Mouse (Mus musculus) erythroblast, adult 5-6 weeks (primary cell): Measurements from ENCODE around the gene 4930539E08Rik. TPM values are rescaled to one million over a fixed set of nuclear protein-coding genes. Genes with fewer than 3 reads are reported as not detected.
A peak's percentile ranks its signal among the peaks of the same experiment; 100 is the strongest.

Source experiments
- ATAC-seq: replicated peaks from 2 replicates; pipeline ENCODE4 v1.8.0; 2016; ENCODE audit warnings: moderate number of reproducible peaks, mild to moderate bottlenecking, moderate TSS enrichment, inconsistent platforms; ENCODE audit not compliant: poor library complexity, low FRiP score, severe bottlenecking
- total RNA-seq, 2 experiments: library from RNA; stranded (forward) in 1 of 2; stranded (reverse) in 1 of 2; fragments of 150-400 nt in 1 of 2; fragments of 200-764, 138-1000 nt in 1 of 2; gene quantifications; 2 replicates each; pipeline versions ENCODE4 v1.2.3 to v1.2.4; 2015 to 2017; ENCODE audit warnings: low replicate concordance in 2 of 2

The 4930539E08Rik gene
- total RNA-seq, 2 experiments from 2014 or later: 0.17 TPM; not detected in 1

GRCm38 (mm10) chr17:28899427-28899826 is 15.7 kb downstream of the 4930539E08Rik start:
- no peak for ATAC-seq

- no peak for ATAC-seq
Measured at GRCm38 (mm10) chr17:28898249-28898648, 16.9 kb downstream of the 4930539E08Rik start.

DNA sequence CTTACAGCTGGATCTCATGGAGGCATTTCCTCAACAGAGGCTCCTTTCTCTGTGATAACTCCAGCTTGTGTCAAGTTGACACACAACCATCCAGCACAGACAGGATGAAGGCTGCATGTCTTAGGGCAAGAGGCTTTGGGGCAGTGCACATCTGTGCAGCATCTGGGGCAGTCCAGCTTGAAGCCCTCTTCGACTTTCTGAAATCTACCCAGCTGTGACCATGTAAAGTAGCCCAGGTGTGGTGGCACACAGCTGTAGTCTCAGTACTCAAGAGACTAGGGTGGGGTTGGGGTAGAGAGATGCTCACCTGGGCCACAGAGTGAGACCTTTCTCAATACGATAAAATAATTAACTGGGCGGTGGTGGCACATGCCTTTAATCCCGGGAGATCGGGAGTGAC is 17.3 kb downstream of the 4930539E08Rik start:
- no peak for ATAC-seq

DNA sequence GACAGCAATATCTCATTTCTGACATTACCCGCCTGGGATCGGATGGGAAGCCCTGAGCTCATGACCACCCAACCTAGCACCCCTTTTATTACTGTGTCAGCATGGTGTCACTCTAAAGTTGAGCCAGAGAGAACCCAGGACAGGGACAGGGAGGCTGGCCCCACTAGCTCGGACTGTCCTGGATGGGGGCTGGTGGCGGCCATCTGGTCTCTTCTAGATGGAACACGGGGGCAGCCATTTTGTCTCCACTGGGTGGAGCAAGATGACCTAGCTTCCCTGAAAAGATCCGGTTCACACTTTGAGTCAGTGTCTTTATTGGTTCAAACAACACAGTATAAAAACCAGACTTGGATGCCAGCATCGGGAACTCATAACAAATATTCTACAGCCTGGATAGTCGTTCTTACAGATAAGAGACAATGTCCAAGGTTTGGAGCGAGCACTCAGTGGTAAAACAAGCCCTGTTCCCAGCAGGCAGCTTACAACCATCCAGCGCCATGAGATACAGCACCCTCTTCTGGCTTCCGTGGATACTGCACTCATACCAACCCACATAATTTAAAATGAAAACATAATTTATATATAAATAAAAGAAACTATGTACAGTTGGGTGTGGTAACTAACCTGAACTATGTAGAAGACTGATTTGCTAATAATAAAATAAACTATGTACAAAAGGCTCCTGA is 18.9 kb downstream of the 4930539E08Rik start:
- ATAC-seq: no peak

DNA sequence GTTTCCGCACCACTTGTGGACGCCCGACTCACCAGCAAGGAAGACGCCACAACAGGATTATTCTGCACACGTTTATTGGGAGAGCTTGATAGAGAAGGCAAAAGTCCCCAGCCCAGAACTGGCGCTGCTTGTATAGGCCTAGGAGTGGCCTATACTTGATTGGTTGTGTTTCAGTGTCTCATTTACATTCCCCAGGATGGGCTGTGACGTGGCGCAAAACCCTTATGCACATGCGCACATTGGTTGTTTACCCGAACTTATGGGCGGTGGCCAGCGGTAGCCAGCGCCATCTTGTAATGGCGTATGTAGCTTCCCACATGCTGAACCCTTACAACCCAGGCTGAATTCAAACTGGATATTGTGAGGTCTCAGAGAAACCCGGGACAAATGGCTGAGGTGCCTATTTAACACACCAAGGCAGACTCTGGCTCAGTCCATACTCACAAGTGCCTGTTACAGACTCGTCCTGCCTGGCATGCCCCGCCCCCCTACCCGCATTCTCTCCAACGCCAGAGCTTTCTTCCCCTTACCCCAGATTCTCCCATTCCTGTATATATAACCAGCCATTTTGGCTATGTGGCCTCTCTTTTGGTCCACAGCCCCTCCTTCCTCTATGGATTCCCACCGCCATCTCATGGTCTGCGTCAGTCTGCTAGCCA is 19.8 kb downstream of the 4930539E08Rik start:
- ATAC-seq: no peak

DNA sequence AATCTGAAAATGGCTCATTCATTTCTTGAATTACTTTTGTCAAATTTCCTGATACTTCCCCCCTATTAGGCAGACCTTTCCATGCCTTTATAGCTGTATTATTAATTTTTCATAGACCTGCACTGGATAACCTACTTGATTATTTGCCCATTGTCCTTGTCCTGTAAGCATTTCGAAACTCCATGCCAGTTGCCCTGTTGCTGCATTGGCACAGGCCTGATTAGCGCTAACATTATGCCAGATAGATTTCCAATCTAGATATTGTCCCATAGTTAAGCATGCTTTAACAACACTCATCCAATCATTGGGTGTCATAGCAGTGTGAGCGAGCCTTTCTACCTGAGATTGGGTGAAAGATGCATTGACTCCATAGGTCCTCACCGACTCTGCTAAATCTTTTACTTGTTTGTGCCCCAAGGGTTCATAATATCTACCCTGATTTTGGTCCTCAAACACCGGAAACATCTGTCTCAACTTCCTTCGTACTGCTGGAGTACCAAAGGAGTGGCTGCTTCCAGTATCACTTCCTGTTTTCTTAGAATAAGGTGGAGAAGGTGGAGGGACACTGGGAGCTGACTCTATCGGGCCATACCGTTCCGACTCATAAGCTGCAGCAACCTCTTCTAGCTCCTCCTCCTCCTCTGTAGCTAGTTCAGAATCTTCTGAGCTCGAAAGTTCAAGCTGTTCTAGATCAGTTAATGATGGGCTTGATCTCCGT is 20.9 kb downstream of the 4930539E08Rik start:
- no peak for ATAC-seq

DNA sequence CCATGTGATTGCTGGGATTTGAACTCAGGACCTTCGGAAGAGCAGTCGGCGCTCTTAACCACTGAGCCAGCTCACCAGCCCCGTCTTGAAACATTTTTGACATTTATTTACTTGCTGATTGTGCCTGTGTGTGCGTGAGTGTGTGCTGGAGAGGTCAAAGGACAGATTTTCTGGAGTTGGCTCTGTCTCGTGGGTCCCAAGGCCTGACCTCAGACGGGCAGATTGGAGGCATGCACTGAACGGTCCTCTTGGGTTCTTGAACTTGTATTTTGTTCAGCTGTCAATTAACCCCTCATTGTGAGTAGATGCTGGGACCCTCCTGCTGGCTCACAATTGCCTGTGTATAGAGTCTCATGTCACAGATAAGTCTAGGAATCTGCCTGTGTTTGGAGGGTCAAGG is 28.9 kb downstream of the 4930539E08Rik start:
- ATAC-seq: no peak

DNA sequence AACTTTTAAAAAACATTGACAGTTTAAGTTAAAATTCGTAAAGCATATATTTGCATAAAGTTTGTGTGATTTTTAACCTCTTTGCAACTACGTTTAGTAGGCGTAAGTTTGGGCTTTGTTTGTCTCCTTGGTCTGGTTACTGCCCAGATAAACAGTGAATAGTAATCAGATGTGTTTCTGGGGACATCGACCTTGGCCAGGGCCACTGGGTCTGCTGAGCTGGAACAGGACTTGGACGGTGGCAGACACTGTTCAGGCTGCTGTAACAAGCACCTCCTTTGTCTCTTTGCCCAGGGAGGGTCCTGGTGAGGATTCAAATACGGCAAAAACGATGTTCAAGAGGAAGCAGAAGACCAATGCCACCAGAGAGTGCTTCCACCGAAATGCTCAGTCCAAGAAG is 29.9 kb downstream of the 4930539E08Rik start:
- ATAC-seq: no peak

DNA sequence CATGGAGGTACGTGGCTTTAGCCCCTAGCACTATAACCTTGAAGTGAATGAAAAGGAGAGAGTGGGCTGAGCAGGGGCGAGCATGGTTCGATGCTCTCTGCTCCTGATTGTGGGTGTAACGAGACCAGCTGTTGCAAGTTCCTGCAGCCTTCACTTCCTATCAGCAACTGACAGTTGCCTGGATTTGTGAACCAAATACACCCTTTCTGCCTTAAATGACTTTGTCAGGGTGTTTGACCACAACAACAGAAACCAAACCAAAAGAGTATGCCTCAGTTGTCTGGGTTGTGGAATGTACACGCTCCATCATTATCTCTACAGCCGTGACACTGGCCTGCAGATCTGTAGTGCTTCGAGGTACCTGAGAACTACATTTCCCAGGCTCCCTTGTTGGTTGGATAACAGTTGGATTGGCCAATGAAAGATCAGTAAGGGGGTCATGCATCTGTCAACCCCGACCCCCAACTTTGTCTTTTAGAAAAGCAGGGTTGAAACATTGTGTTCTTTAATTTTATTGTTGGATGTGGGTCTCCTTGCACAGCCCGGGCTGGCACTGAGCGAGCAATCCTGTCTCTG is 31.1 kb downstream of the 4930539E08Rik start:
- ATAC-seq: no peak

- ATAC-seq: no peak
Measured at GRCm38 (mm10) chr17:28882810-28883209, 32.3 kb downstream of the 4930539E08Rik start.

DNA sequence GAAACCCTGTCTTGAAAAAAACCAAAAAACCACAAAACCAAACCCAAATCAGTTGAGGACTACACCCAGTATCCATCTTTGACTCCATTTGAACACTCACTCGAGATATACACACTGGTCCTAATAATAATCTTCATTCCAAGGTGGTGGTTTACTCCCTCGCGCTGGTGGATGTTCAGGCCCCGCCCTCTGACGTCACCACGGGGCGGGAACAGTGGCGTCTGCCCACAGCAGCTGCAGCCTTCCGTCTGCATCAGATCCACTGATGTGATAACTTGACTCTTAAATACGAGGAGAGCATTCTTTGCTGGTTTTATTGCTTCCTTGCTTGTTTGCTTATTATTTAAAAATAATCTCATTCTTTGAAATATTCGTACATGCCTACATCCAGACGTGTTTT is 32.8 kb downstream of the 4930539E08Rik start:
- peak; percentile 75 for ATAC-seq

GRCm38 (mm10) chr17:28879931-28880391 is 35.2 kb downstream of the 4930539E08Rik start:
- peak; percentile 65 for ATAC-seq

- no peak for ATAC-seq
Measured at GRCm38 (mm10) chr17:28876821-28877220, 38.3 kb downstream of the 4930539E08Rik start.

DNA sequence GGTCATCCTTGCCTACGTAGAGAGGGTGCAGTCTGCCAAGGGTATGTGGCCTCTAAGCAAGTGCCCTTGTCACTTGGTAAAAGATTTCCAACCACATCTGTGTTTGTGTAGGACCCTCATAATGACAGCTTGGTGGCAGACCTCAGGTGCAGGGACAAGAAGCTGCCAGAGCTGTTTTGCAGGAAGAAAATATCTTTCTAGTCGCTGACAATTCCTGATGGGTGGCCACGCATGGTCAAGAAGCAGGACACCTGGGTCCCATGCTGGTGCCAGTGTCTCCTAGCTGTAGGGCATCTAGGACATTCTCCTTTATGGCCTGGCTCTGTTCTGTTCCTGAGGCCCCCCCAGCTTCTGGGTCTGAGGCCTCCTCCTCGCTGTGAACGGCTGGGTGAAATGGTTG is 38.8 kb downstream of the 4930539E08Rik start:
- no peak for ATAC-seq

DNA sequence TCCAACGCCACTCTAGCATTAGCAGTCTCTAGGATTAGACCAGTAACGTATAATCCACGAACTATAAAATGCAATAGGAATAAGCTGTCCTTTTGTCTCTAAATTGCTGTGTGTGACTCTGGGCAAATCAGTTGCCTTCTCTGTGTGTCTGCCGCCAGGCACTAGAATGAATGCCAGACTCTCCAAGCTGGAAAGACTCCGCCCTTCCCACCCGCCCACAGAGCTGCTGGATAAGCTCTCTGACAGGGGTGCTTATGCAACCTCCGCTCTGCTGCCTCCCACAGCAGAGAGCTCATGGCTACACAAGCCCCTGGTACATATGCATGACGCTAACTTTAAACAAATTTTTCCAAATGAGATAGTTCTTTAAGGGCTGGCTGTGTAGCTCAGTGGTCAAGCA is 39.8 kb downstream of the 4930539E08Rik start:
- no peak for ATAC-seq

DNA sequence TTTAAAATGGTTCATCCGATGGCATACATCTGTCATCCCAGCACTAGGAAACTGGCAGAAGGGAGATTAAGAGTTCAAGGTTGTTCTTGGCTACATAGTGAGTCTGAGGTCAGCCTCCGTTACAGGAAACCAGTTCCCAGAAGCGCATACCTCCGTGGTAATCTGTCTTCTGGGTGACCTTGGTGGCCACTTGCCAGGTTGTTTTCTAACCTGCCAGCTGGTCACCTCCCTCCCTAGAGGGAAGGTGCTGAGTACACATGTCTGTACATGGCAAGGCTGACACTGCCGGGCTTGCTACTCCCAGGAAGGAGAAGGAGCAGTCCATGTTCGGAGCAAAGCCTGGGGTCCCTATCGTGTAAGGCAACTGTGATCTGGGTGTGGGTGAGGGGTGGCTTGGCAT is 40.3 kb downstream of the 4930539E08Rik start:
- no peak for ATAC-seq

GRCm38 (mm10) chr17:28874216-28874615 is 40.9 kb downstream of the 4930539E08Rik start:
- no peak for ATAC-seq

GRCm38 (mm10) chr17:28872322-28872721 is 42.8 kb downstream of the 4930539E08Rik start:
- ATAC-seq: no peak

DNA sequence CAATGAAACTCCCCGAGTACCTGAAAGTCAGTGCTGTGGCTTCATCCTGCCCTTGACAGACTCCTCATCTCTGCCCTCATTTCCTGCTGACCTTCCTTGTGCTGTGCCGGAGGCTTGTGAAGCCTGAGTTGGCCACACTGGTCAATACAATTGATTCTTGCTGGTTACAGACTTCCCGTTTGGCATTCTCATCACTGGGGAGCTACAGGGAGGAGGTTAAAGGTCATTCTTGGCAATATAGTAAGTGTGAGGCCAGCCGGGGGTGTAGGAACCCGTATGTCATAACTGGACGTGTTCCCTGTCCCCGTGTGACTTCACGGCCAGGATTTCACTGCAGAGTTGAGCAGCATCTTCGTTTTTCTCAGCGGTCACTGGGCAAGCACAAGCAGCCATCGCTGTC is 43.3 kb downstream of the 4930539E08Rik start:
- ATAC-seq: no peak

- no peak for ATAC-seq
Measured at GRCm38 (mm10) chr17:28870435-28870834, 44.7 kb downstream of the 4930539E08Rik start.
